Mouse (Mus musculus): ENCODE data around the gene Tbx21.

The Tbx21 gene

GRCm38 (mm10) chr11:97083401-97084140 is 31.6 kb downstream of the Tbx21 start:
- no peak for DNase-seq (ENCODE audit: extremely low read depth, low read depth)

GRCm38 (mm10) chr11:97082977-97083376 is 32.2 kb downstream of the Tbx21 start:
- peak; percentile 33 for DNase-seq (ENCODE audit: extremely low read depth, low read depth)

DNA sequence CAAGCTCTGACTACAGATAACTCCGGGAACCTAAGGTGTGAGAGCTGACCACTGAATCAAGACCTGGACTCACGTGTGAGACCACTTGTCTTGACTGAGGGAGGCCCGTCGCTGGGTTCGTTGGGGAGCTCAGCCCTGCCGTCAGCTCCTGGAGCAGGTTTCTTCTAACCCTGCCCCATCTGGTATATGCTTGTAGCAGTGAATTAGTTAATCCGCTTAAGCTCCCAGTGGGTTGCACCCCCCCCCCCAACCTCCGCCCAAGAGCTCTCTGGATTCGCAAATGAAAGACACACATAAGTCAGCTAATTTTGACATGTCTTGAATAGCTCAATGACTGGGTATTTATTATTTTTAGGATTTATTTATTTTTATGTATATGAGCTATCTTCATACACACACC is 34.8 kb downstream of the Tbx21 start:
- DNase-seq (ENCODE audit: extremely low read depth, low read depth): no peak

GRCm38 (mm10) chr11:97078751-97079150 is 36.4 kb downstream of the Tbx21 start:
- DNase-seq (ENCODE audit: extremely low read depth, low read depth): no peak

DNA sequence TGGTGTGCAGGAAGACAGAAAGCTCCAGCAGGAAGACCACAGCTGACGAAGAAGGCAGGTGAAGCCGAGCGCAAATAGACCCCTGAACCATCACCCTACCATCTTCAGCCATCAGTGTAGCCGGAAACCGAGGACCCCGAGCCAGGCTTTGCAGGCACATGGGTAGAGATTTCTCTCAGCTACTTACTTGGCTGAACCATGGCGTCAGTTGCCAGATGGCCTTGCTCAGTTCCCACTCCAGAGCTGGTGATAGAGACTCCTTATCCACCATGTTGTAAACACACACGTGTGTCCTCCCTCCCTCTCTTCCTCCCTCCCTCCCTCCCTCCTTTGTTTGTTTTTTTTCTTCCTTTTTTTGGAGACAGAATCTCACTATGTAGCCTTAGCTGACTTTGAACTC is 40.9 kb downstream of the Tbx21 start:
- DNase-seq (ENCODE audit: extremely low read depth, low read depth): no peak

- DNase-seq (ENCODE audit: extremely low read depth, low read depth): no peak
Observed at GRCm38 (mm10) chr11:97072533-97072932, 42.6 kb downstream of the Tbx21 start.

DNA sequence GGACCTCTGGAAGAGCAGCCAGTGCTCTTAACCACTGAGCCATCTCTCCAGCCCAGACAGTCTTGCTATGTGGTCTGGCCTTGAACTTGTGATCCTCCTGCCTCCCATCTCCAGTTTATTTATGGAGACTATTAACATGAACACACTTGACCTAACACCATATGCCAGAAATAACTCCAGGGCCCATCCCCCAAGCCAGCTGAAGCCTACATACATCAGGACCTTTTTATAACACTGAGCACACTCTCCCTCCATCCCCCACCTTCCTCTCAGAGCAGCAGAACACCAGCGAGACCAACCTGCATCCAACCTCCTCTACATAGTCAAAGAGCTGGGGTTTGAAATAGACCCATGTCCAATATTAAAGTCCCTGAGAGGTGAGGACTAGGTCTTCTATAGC is 44.0 kb downstream of the Tbx21 start:
- DNase-seq (ENCODE audit: extremely low read depth, low read depth): no peak

DNA sequence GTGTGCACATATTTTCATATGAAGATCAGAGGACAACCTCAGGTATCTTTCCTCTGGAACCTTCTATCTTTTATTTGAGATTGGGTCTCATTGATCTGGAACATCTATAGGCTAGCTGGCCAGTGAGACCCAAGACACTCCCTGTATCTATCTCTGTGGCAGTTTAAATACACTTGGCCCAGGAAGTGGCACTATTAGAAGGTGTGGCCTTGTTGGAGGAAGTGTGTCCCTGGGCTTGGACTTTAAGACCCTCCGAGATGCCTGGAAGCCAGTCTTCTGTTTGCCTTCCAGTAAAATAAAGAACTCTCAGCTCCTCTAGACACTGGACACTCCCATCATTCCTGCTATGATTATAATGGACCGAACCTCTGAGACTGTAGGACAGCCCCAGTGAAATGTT is 45.4 kb downstream of the Tbx21 start:
- no peak for DNase-seq (ENCODE audit: extremely low read depth, low read depth)

GRCm38 (mm10) chr11:97069333-97069732 is 45.8 kb downstream of the Tbx21 start:
- no peak for DNase-seq (ENCODE audit: extremely low read depth, low read depth)

- no peak for DNase-seq (ENCODE audit: extremely low read depth, low read depth)
Observed at GRCm38 (mm10) chr11:97066656-97067360, 48.3 kb downstream of the Tbx21 start.

GRCm38 (mm10) chr11:97065538-97066295 is 49.4 kb downstream of the Tbx21 start:
- no peak for DNase-seq (ENCODE audit: extremely low read depth, low read depth)

- no peak for DNase-seq (ENCODE audit: extremely low read depth, low read depth)
Observed at GRCm38 (mm10) chr11:97063921-97064295, 51.2 kb downstream of the Tbx21 start.

DNA sequence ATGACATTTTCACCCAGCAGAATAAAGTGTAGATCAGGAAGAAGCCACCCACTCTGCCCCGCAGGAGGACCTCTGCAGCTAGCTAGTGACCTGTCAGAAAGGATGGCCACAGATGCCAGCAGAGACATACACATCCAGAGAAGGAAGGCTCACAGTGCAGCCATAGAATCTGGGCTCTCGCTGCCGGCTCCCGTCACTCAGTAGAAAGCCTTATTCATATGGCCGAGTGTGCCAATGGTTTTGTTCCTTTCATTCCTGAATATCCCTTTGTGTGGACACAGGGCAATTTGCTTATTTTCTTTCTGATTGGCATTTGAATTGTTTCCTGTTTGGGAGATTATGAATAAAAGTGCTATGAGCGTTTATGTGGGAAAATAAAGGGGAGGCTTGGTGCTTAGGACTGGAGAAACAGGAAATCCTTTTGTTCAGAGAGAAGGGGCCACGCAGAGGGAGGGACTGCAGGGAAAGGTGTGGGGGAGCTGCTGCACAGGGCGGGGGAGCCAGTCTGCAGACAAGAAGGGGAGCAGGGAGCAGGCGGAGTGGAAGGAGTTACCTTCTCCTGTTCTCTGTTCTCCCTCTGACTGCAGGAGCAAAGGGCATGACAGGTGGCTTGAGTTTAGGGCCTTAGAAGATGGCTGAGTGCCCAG is 51.7 kb downstream of the Tbx21 start:
- no peak for DNase-seq (ENCODE audit: extremely low read depth, low read depth)

- DNase-seq (ENCODE audit: extremely low read depth, low read depth): no peak
Observed at GRCm38 (mm10) chr11:97052219-97052646, 62.9 kb downstream of the Tbx21 start.

GRCm38 (mm10) chr11:97050944-97051586 is 64.1 kb downstream of the Tbx21 start:
- DNase-seq (ENCODE audit: extremely low read depth, low read depth): no peak

GRCm38 (mm10) chr11:97050216-97050943 is 64.8 kb downstream of the Tbx21 start, which contains the start of gene Osbpl7:
Gene Osbpl7 (plus strand): TSS chr11:97050628.
- peak; percentile 65 for DNase-seq (ENCODE audit: extremely low read depth, low read depth)

- no peak for DNase-seq (ENCODE audit: extremely low read depth, low read depth)
Observed at GRCm38 (mm10) chr11:97049492-97050085, 65.5 kb downstream of the Tbx21 start.

DNA sequence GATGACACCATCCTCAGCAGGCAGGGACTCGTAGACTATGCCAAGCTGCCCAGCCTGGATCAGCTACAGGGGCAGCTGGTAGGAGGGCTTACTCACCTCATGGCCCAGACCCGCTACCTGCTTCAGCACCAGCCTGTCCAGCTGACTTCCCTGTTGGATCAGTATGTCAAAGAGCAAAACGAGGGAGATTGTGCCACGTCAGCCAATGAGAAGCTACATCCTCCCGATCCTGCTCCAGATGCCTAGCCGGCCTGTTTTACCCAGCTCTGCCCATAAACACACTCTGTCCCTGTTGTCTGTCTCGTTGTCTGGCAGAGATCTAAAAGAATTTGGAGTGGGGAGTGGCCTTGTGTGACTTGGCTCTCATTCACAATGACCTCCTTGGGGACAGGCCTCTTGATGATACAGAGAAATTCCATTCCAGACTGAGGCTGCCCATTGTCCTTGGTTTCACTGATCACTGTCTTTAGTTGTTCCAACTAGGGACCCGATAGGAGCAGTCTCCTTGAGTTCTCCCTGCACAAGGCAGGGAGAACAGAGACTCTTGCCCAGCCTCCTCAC is 67.0 kb downstream of the Tbx21 start:
- no peak for DNase-seq (ENCODE audit: extremely low read depth, low read depth)
